Mouse (Mus musculus): ENCODE data around the gene 1700018B08Rik.

1700018B08Rik gene

GRCm38 (mm10) chr8:121544276-121544785, at the start of gene 1700018B08Rik:
TSS of gene 1700018B08Rik (minus strand) at chr8:121544320.
- in situ Hi-C loops (cut with MboI; ENCODE audit: low sequenced_read_pairs): loop anchor here (10.0 kb wide), 1 partner anchor 50 kb away; the partner anchor contains the start of gene Map1lc3b

DNA sequence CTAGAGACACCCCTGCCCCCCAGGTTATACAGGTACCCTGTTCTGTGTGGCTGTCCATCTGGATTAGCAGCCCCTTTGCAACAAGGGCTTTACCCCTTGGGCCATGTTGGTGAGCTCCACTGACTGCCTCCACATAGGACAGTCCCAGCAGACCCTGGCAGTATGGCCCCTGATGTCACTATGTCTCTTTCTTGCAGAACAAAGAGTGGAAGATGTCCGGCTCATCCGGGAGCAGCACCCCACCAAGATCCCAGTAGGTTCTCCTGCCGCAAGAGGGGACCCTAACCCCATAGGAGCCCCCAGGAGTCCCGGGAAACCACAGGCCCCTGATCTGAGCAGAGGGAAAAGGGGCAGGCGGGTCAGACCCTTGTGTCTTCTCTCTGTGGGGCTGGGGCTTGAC, 49.2 kb upstream of the 1700018B08Rik start:
- in situ Hi-C loops (cut with MboI; ENCODE audit: low sequenced_read_pairs): loop anchor here (10.0 to 25.0 kb wide), 2 partner anchors 48 to 344 kb away; partner anchors contain the start of genes 1700018B08Rik, Banp and Car5a

- in situ Hi-C loops (cut with MboI; ENCODE audit: low sequenced_read_pairs): loop anchor here (10.0 to 25.0 kb wide), 2 partner anchors 47 to 346 kb away; partner anchors contain the start of genes 1700018B08Rik, Banp and Car5a
Measured at GRCm38 (mm10) chr8:121591178-121592066, 47.3 kb upstream of the 1700018B08Rik start.

DNA sequence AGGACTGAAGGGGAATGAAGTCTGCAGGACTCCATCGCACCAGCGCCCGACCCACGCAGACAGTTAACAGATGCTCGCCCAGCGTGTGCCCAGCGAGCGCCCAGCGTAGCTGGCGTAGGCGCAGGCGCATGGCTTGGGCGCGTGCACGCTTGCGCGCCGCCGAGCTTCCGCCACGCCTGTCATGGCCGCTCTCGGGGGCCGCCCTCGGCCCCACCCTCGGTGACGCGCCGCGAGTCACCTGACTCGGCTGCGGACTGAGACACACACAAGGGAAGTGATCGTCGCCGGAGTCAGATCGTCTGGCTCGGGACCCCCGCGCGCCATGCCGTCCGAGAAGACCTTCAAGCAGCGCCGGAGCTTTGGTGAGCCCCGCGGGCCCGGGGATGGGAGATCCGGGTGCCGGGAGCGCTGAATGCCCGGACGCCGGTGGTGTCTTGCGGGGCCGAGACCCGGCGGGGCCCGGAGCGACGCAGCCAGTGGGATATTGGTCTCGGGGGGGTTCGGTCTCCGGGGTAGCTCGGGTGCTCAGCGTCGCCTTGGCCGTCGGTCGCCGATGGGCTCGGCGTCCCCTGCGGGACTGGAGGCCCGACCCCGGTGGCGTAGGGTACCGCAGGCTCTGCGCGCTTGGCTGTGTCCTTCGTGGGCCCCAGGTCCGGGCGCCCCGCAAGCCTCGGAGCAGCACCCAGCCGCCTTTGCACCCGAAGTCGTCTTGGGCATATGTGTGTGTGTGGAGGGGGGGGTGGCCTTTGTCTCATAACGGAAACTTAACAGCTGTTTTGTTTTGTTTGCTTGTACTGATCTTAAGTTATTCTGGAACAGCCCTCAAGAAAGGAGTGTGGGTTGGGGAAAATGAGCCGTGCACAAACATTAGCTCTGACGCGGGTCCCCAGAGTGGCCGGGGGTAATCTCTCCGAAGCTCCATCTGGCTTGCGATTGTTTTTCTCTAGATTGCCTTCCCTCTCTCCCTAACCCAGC, 46.4 kb upstream of the 1700018B08Rik start, which contains the start of gene Map1lc3b:
Gene Map1lc3b, plus strand, starts transcription at position 159 of the 975 bp plus-strand sequence.
- in situ Hi-C loops (cut with MboI; ENCODE audit: low sequenced_read_pairs): loop anchor here (10.0 to 25.0 kb wide), 2 partner anchors 46 to 347 kb away; partner anchors contain the start of genes 1700018B08Rik, Banp and Car5a

DNA sequence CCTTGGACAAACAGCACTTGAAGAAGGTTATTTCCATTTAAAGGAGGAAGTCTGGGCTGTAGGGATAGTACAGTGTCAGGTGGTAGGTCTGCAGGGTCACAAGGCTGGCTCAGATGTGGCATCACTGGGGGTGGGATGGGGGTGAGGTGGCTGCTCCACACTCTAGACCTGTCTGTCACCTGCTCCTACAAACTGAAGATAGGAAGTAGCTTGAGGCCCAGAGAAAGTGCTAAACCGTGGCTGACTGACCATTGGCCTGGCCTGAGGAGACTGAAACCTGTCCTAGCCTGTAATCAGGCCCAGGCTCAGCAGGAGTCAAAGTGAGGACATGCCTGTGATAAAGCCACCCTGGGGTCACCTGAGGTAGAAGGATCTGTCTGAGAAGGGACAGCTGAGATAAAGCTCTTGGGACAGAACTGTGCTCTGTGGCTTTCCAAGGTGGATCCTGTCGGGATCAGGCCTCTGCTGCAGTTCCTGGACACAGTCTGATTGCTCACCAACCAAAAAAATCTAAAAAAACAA, 45.1 kb upstream of the 1700018B08Rik start:
- in situ Hi-C loops (cut with MboI; ENCODE audit: low sequenced_read_pairs): loop anchor here (25.0 kb wide), 1 partner anchor 348 kb away; the partner anchor contains the start of genes Banp and Car5a

- in situ Hi-C loops (cut with MboI; ENCODE audit: low sequenced_read_pairs): loop anchor here (25.0 kb wide), 1 partner anchor 349 kb away; the partner anchor contains the start of genes Banp and Car5a
Measured at GRCm38 (mm10) chr8:121588750-121589149, 44.6 kb upstream of the 1700018B08Rik start.

GRCm38 (mm10) chr8:121585159-121585825, 41.2 kb upstream of the 1700018B08Rik start:
- in situ Hi-C loops (cut with MboI; ENCODE audit: low sequenced_read_pairs): loop anchor here (25.0 kb wide), 1 partner anchor 352 kb away; the partner anchor contains the start of genes Banp and Car5a

DNA sequence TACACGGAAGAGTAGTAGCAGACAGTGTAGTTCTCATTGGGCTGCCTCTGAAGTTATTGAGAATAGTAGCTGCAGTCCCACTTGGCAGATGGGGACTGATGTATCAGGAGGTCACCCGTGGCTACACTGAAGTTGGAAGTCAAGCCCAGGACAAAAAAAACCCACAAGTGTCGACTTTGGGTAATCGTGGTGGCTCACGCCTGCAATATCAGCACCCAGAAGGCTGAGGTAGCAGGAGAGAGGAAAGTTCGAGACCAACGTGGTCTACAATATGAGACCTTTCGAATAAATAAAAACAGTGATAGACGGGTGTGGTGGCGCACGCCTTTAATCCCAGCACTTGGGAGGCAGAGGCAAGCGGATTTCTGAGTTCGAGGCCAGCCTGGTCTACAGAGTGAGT, 40.6 kb upstream of the 1700018B08Rik start:
- in situ Hi-C loops (cut with MboI; ENCODE audit: low sequenced_read_pairs): loop anchor here (25.0 kb wide), 1 partner anchor 353 kb away; the partner anchor contains the start of genes Banp and Car5a

GRCm38 (mm10) chr8:121583653-121584052, 39.5 kb upstream of the 1700018B08Rik start:
- in situ Hi-C loops (cut with MboI; ENCODE audit: low sequenced_read_pairs): loop anchor here (25.0 kb wide), 1 partner anchor 354 kb away; the partner anchor contains the start of genes Banp and Car5a

DNA sequence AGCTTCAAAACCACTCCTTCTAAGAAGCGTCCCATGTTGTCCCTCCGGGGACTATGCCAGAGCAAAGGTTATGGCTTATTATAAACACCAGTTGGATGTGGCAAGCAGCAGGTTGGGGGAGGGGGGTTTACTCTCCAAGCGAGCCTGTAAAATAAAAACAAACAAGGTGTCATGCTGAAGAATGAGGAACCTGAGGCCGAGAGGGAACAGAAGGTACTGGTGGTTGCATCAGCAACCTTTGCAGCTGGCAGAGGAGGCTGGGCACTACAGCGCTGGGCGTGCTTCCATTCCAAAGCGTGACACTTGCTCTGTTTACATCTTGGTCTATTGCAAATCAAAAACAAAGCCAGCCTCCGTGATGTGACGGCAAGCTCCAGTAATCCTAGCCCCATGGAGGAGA, 36.3 kb upstream of the 1700018B08Rik start:
- in situ Hi-C loops (cut with MboI; ENCODE audit: low sequenced_read_pairs): loop anchor here (25.0 kb wide), 1 partner anchor 357 kb away; the partner anchor contains the start of genes Banp and Car5a

DNA sequence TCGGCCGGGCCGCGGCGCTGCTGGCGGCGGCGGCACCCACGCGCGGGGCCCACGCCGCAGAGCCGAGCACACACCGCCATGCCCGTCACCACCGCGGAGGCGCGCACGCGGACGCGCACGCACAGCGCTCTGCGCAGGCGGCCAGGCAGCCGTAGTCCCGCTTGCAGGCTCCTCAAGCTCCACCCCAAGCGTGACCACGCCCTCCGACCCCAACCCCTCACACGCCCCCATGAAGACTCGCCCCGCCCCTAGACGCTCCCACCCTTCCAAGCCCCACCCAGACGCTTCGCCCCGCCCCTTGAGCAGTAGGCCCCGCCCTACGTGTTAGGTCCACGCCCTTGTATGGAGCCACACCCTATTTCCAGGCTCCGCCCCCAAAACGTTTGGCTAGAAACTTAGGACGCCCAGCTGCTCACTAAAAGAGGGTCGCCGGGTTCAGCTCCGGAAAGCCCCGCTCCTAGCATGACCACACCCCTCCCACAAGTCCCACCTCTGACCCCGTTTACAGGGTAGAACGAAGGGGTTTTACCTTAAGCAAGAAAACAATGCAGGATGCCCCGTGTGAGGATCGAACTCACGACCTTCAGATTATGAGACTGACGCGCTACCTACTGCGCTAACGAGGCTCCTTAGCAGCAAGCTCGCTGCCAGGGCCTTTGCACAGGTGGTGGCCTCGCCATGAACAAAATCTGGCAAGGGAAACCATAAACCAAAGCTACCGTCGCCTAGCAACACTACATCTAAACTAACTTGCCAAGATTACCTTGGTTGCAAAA, 34.7 kb upstream of the 1700018B08Rik start, which contains the start of gene Fbxo31:
Gene Fbxo31, minus strand, starts transcription at position 131 of the 776 bp plus-strand sequence.
- in situ Hi-C loops (cut with MboI; ENCODE audit: low sequenced_read_pairs): loop anchor here (25.0 kb wide), 1 partner anchor 358 kb away; the partner anchor contains the start of genes Banp and Car5a

DNA sequence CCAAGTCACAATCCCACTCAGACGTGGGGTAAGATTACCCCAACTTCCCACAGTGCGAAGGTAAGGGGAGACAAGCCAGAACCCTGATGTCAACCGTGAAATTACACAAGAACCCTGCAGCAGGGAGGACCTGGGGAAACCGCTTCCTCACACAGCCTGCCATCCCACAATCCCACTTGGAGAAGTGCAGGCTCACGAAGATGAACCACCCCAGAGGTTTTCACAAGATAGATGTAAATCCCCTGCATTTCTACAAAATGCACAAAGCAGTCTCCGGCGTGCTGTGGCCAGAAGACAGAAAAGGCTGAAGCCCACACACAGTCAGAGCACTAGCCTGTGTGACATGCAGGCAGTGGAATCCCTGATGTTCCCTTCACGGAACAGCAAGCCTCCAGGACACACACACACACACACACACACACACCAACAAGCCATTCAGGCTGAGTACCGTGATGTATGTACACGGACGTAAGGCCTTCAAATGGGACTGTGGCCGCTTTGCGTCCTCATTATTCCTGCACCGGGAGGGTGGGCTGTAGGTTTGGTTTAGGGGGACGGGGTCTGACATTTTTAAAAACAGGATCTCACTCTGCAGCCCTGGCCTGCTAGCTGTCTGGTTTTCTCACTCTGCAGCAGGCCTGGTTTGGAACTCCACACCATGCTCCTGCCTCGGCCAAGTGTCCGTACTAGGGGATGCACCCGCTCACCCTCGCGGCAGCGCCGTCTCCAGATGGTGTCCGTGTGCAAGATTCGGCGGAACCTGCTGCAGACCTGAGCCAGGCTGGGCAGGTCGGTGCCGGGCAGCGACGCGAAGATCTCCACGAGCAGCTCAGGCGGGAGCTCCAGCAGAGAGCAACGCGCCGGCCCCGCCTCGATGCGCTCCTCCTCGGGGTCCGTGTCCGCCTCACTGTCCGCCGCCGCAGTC, 33.9 kb upstream of the 1700018B08Rik start:
- in situ Hi-C loops (cut with MboI; ENCODE audit: low sequenced_read_pairs): loop anchor here (25.0 kb wide), 1 partner anchor 359 kb away; the partner anchor contains the start of genes Banp and Car5a

- in situ Hi-C loops (cut with MboI; ENCODE audit: low sequenced_read_pairs): loop anchor here (25.0 kb wide), 1 partner anchor 362 kb away; the partner anchor contains the start of genes Banp and Car5a
Measured at GRCm38 (mm10) chr8:121575661-121576060, 31.5 kb upstream of the 1700018B08Rik start.

DNA sequence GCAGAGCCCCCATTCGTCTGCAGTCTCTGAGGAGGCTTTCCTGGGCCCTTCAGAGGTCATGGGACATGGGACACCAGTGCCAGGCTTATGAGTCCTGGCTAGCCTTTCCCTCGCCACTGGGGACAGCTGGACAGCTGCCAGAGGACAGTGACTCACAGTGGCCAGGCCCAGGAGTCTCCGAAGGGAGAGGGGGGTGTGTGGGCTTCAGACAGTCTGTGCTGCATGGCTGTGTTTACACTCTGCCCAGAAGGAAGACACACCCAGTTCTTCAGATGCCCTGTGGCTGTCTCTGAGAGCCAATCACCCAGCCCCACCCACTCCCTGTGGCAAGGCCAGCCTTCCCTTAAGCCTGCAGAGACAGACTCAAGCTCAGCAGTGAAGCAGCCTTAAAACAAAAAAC, 29.2 kb upstream of the 1700018B08Rik start:
- in situ Hi-C loops (cut with MboI; ENCODE audit: low sequenced_read_pairs): no loop called here

DNA sequence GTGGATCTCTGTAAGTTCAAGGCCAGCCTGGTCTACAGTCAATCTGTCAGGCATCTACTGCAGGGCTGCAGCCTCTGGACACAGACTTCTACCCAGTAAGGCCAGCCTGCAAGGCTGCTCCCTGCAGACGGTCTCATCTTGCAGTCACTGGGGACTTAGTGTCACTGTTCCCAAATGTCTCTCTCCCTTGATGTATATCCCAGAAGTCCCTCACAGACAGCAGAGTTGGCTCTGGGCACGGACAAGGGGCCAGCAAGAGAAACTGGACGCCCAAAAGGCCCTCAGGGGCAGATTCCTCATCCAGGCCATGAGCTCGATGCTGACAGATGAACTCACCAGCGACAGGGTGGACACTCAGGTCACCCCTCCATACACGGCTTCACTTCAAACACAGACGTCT, 28.0 kb upstream of the 1700018B08Rik start:
- in situ Hi-C loops (cut with MboI; ENCODE audit: low sequenced_read_pairs): no loop called here

DNA sequence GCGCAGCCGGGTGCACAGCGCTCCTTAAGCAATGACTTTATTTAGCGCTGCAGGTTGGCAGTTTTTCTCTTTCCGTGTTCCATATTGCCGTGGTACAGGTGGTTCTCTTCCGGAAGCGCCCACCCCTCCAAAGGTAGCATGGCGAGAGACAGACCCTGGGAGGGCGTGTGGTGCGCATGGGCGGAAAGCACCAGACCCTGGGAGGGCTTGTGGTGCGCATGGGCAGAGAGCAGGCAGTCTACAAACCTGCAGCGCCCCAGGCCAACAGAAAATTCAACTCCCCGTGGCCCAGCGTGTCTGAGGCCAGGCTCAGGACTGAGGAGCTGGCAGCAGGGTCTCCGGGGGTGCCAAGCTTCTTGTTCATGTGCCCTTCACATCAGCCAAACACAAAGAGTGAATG, 26.7 kb upstream of the 1700018B08Rik start:
- in situ Hi-C loops (cut with MboI; ENCODE audit: low sequenced_read_pairs): no loop called here

DNA sequence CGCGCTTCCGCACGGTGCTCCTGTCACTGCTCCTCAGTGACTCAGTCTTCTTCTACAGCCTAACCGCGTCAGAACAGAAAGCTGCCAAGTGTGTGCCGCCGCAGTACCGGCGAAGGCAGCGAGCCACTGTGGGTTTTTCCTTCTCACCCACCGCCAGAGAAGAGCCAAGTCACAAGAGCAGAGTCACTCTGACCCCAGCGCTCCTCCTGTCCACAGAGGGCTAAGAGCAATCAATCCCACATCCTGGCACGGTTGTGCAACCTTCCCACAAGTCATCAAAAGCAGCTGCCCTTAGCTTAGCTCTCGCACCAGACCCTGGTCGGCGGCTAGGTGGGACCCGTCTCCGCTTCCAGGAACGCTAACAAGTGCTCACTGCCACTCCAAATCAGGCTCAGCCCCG, 26.2 kb upstream of the 1700018B08Rik start:
- in situ Hi-C loops (cut with MboI; ENCODE audit: low sequenced_read_pairs): no loop called here

All from CH12F3 (cell line).